Mouse (Mus musculus) lung, adult 2 months (tissue): Measurements from ENCODE around the gene Hcfc1r1. TPM values are rescaled to one million over a fixed set of nuclear protein-coding genes. Genes with fewer than 3 reads are reported as not detected.

Experiments used
- DNase-seq: peaks from one replicate; pipeline ENCODE4 v3.0.0; 2022
- H3K4me1 ChIP-seq: fragments of 200-500 bp; 2 replicates; pipeline ENCODE4 v1.6.1; 2011; ENCODE audit warnings: low read length; ENCODE audit not compliant: control insufficient read depth, insufficient read depth
- H3K4me3 ChIP-seq: fragments of 200-500 bp; replicated peaks from 2 replicates; pipeline ENCODE3; 2011; ENCODE audit warnings: low read depth, mild to moderate bottlenecking, control low read depth, low read length; ENCODE audit errors: extremely low read depth
- CTCF ChIP-seq: fragments of 200-500 bp; IDR thresholded peaks from 2 replicates; pipeline ENCODE4 v1.5.1; 2011; ENCODE audit warnings: mild to moderate bottlenecking, low read length, control low read depth; ENCODE audit not compliant: insufficient read depth
- POLR2A ChIP-seq: fragments of 200-500 bp; IDR thresholded peaks from 2 replicates; pipeline ENCODE4 v1.6.1; 2011; ENCODE audit warnings: low read depth, mild to moderate bottlenecking, control low read depth, low read length, borderline replicate concordance; ENCODE audit errors: extremely low read depth
- WGBS: fragments of 180-500 bp; shearing (Covaris S2); methylation state at CpG from one replicate; pipeline ENCODE4 v1.1.7; 2018; 5-methylcytosine and 5-hydroxymethylcytosine counted together
- polyA plus RNA-seq: library from polyadenylated mRNA; depleted of rRNA; stranded (reverse); fragments of >200 nt; gene quantifications from 2 replicates; pipeline ENCODE4 v1.2.3, GENCODE M21; 2012

Hcfc1r1 gene
- polyA plus RNA-seq, 1 experiment = 284 TPM

GRCm38 (mm10) chr17:23672761-23673160 is 635 bp upstream of the Hcfc1r1 start:
- WGBS = 54% methylated on average over 3 of the region's 3 CpGs
- H3K4me3 ChIP-seq = no peak overlapping the region
- no peak for TF ChIP-seq POLR2A
- TF ChIP-seq CTCF = no peak
- no peak for DNase-seq
- peaks cover 3% of the 10 kb centered on the region for H3K4me1 ChIP-seq

DNA sequence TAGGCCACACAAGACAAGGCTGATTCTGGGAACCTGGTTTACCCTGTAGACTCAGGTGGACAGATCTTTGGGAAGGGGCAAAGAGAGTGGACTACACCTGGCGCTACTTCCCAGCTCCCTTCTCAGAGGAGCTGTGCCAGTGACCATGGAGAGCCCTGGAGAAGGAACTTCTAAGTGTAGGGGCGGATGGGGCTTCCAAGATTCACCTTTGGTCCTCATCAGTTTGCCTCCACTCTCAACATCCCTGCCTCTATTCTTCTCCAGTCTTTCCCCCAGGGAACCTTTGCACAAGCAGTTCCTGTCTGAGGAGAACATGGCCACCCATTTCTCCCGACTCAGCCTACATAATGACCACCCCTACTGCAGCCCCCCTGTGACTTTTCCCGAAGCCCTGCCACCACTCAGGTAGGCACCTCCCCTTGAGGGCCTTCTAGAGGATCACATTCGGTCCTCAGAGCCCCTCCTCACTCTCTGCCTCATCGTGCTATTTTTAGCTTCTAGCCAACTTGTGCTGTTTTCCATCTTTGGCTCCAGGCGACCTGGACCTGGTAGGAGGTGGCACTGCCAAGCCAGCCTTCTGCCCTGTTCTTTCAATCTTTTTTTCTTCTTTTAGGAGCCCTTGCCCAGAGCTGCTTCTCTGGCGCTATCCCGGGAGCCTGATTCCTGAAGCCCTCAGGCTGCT is 1.0 kb downstream of the Hcfc1r1 start:
- Histone ChIP-seq H3K4me3 (peak overlapping the region; percentile 99), H3K4me1 (peaks cover 3% of the 10 kb centered on the region)
- peak; percentile 28 for DNase-seq
- TF ChIP-seq CTCF (no peak), POLR2A (no peak)
- WGBS = 33% methylated on average over 9 of the region's 9 CpGs

GRCm38 (mm10) chr17:23675127-23675526 is 1.7 kb downstream of the Hcfc1r1 start:
- WGBS = 39% methylated on average over 5 of the region's 5 CpGs
- no peak for TF ChIP-seq POLR2A
- no peak for TF ChIP-seq CTCF
- Histone ChIP-seq H3K4me3 (no peak overlapping the region), H3K4me1 (peaks cover 3% of the 10 kb centered on the region)
- peak; percentile 39 for DNase-seq

DNA sequence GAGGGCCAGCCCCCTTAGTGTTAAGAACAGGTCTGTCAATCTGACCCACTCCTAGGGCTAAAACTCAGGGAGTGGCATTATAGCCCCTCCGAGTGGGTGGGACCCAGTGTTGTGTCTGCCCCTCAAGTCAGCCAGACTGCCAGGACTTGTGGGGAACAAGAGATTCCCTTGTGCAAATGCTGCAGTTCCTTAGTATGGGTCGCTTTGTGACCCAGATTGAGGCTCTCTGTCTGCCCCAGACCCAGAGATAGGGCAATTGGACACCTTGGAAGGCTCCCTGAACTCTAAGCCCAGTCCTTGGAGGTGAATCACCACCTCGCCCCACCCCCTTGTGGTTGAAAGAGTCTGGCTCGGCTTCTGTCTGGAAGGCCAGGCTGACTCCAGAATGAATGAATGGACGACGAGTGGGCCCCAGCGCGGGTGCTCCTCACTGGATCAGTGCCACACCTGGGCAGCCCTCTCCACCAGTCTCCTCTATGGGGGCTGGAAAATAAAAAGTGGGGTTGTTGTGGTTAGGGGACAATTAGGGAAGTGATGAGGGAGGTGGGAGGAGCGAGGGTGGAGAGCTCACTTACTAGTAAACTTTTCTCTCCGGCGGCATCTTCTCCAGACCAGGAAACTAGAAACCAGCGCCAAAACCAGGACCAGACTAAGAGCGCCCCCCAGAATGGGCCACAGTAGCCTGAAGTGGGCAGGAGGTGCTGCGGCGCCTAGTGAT is 2.3 kb downstream of the Hcfc1r1 start:
- H3K4me3 ChIP-seq = peak overlapping the region; percentile 83
- WGBS = 19% methylated on average over 15 of the region's 15 CpGs
- peaks cover 3% of the 10 kb centered on the region for H3K4me1 ChIP-seq
- TF ChIP-seq CTCF (no peak), POLR2A (no peak)
- peak; percentile 60 for DNase-seq

- H3K4me3 ChIP-seq = peak overlapping the region; percentile 83
- no peak for TF ChIP-seq CTCF
- TF ChIP-seq POLR2A = no peak
- peaks cover 3% of the 10 kb centered on the region for H3K4me1 ChIP-seq
- DNase-seq = peak; percentile 65
- WGBS = 1% methylated on average over 36 of the region's 37 CpGs
These were observed 3.2 kb downstream of the Hcfc1r1 start for GRCm38 (mm10) chr17:23676473-23677031.

- Histone ChIP-seq H3K4me3 (peak within 1 kb of the TSS; percentile 83), H3K4me1 (peaks cover 3% of the 10 kb centered on the region)
- peak; percentile 83 for DNase-seq
- TF ChIP-seq CTCF = no peak
- peak; percentile 97 for TF ChIP-seq POLR2A
- under 1% methylated on average over 34 of the region's 34 CpGs for WGBS
These were observed 3.9 kb downstream of the Hcfc1r1 start, which contains the start of gene Tnfrsf12a for GRCm38 (mm10) chr17:23677236-23677679. TSS of gene Tnfrsf12a (minus strand) at chr17:23677468.

DNA sequence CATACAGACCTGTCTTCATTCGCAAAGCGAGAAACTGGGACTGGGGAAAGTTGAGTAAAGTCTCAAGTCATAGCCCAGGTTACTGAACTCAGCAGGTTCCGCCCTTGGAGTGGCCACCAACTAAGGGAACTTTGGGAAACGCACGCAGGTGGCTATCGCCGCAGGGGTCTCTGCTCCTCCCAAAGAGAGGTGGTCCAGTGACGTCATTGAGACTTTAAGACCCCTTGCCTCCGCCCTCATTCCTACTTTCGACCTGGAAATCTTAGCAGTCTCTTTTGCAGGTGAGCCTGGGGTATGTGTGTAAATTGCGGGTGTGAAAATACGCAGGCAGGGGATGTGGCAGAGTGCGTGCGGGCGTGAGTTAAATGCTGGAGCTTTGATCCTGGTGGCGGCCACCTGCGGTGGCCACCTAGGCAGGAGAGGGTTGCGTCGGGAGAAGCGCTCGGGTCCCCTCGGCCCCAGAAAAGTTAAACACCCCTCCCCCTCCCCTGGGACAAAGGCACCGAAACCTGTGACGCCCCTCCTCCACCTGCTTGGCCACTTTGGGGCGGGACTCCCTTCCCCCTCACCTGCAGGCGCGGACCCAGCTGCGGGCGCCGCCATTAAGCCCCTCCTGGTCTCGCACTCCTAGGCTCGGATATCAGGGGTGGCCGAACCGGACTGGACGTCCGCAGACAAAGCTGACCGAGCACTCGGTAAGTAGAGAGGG is 5.9 kb downstream of the Hcfc1r1 start, which contains the start of gene Cldn6:
TSS of gene Cldn6 (plus strand) at position 123 of the 709 bp plus-strand sequence.
- TF ChIP-seq POLR2A = no peak
- no peak for TF ChIP-seq CTCF
- no peak within 1 kb of the TSS for H3K4me3 ChIP-seq
- 6% methylated on average over 38 of the region's 38 CpGs for WGBS
- DNase-seq = no peak
- H3K4me1 ChIP-seq = peaks cover 3% of the 10 kb centered on the region

GRCm38 (mm10) chr17:23680336-23680735 is 6.9 kb downstream of the Hcfc1r1 start:
- H3K4me3 ChIP-seq = no peak overlapping the region
- peaks cover 3% of the 10 kb centered on the region for H3K4me1 ChIP-seq
- no peak for DNase-seq
- 60% methylated on average over 9 of the region's 9 CpGs for WGBS
- TF ChIP-seq POLR2A (no peak), CTCF (no peak)

DNA sequence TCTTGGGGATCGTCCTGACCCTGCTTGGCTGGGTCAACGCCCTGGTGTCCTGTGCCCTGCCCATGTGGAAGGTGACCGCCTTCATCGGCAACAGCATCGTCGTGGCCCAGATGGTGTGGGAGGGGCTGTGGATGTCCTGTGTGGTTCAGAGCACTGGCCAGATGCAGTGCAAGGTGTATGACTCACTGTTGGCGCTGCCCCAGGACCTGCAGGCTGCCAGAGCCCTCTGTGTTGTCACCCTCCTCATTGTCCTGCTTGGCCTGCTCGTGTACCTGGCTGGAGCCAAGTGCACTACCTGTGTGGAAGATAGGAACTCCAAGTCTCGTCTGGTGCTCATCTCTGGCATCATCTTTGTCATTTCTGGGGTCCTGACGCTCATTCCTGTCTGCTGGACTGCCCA is 7.7 kb downstream of the Hcfc1r1 start:
- Histone ChIP-seq H3K4me3 (no peak overlapping the region), H3K4me1 (no peaks in the 10 kb centered on the region)
- DNase-seq = no peak
- WGBS = 64% methylated on average over 10 of the region's 10 CpGs
- TF ChIP-seq CTCF (no peak), POLR2A (no peak)
